Mouse (Mus musculus): ENCODE results near the gene Rhbdf1.

Gene Rhbdf1

DNA sequence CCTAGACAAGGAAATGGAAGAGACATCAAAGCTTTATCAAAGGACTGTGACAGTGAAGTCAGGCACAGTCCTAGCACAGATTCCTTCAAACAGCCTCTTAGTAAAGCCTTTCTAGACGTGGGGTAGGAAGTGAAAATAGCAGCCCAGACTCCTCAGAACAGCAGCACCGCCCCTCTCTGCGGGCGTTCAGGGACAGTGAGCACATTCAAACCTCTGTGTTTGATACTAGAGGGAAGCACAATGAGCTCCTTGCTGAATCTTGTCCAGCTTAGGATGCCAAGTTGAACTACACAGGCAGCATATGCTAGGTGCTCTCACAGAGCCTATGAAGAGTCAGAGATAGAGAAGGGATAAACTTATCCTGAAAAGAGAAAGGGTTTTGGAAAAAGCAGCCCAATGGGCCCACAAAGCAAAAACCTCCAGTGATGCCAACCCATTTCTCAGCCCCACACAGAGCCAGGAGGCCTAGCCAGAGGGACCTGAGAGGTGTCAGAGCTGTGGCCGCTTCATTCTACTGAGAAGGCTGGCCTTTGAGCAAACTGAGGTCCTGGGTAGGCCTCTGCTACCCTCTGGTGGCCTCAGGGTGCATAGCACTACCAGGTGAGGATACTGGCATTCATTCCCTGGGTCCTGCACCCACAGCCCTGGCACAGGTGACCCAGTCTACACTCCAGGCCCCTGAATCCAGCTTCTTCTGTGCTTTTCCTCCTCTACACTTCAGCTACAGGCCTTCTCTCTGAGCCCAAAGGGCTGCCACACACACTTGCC lies 16.2 kb upstream of the Rhbdf1 start:
- peak; percentile 64 for DNase-seq (ENCODE audit: low spot score)

DNA sequence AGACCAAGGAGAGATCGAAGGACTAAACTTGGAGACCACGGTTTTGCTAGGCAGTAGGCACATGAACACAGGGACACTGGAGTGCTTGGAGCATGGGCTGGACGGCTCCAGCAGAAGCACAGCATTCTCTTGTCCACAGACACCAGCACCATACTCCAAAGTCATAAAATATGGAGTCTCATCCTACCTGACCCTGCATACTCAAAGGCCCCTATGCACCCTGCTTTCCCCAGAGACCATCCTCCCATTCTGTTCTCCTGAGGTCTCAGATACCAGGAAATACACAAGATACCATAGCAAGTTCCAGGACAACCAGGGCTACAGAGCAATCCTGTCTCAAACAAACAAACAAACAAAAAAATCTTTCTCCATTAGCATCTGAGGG lies 15.3 kb upstream of the Rhbdf1 start:
- DNase-seq (ENCODE audit: low spot score) = no peak

DNA sequence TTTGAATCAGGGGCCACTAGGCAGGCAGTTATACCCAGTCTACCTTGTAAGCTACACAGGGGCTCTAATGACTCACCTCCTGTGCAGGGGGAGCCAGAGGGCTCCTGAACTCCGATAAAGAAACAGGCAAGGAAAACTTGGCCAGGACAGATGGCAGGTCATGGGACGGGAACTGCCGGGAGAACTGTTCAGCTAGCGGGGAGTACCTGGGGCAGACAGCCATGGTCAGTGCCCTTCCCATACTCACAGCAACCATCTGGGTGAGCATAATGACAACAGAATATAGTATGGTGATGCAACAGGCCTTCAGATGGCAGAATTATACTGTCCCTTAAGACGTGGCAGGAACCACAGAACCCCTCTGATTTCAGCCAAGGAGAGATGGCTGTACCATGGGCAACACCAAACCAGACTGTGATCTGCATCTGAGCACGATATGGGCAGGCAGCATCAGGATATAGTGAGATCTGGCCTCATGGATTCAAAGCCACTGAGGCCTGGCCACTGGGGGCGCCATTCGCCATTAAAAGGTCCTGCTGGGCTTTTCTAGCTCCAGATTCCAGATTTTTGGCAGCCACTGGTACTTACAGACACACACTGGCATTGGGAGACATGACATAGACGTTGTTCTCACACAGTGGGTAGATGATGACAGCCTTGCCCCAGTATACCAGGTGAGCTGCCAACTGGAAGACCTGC lies 14.8 kb upstream of the Rhbdf1 start:
- peak; percentile 60 for DNase-seq (ENCODE audit: low spot score)

DNA sequence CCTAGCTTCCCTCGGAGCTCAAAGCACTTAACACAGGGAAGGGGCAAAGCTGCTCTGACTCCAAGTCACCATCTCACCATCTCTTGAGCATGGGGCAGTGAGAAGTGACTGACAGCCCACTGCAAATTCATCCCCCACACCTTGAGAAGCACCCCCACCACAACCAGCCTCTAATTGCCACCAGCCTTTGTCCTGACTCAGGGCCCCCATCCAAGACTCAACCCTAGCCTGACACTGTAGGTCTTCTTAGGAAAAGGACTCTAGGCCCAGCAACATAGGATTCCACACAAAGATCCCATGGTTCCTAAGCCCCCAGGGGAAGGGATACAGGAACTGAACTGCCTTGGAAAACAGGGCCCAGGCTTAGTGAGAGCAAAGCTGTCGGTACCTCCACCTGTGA lies 14.0 kb upstream of the Rhbdf1 start:
- no peak for DNase-seq (ENCODE audit: low spot score)

DNA sequence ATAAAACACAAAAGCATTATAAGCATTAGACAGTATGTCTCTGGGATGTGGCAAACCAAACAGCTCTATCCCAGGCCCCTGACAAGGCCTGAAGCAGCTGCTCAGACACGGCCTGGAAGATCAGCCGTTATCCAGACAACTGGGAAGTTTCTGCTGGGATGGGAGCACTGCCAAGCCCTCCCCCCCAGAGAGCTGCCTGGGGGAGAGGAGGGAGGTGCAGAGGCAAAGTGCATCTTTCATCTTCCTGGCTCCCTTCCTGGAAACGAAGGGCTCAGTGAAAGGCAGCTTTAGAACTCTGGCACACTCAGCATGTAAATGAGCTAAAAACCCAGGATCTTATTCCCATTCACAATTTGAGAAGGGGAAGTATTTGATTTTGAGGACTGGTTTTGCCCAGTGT lies 13.5 kb upstream of the Rhbdf1 start:
- DNase-seq (ENCODE audit: low spot score) = peak; percentile 70

DNA sequence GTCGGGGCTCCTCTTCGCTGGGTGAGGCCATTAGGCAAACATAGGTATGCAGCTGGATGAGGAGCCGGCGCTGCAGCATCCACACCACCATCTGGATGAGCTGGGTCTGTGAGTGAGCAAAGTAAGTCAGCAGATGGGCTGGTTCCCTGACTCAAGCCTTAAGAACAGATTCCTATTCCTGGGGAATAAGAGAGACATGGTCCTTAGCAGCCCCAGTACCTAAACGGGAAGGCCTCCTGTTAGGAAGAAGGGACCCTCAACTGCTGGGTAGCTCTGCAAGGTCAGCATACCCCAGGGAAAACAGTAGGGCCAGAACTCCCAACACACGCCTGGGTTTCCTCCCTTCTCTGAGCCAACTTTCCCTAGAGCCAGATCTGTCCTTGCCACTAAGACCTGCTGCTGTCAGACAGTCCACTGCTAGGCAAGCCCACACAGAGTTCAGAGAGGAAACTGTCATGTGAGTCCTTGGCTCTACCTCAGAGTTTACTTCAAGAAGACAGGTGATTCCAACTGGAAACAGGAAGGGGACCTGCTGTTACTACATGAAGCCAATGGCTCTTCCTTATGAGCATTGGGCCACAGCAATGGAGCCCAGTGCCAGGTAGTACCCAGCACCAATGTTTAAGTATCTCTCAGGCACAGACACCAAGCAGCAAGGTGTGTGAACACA lies 12.9 kb upstream of the Rhbdf1 start:
- DNase-seq (ENCODE audit: low spot score) = no peak

DNA sequence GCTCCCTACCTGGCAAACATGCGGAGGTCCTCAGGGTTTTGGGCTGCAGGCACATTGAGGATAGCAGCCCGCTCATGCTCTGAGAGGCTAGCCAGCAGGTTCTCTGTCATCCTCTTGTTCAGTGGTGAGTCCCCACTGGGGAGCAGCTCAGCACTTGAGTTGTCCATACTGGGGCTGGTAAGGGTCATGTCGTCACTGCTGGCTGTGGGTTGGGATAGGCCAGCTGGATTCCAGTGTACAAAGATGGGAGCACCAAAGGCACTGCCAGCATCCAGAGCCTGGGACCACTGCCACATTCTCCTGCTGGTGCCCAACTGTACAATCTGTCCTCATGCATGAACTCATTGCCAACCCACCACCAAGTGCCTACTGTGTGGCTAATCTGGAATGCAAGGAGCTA lies 11.8 kb upstream of the Rhbdf1 start:
- no peak for DNase-seq (ENCODE audit: low spot score)

DNA sequence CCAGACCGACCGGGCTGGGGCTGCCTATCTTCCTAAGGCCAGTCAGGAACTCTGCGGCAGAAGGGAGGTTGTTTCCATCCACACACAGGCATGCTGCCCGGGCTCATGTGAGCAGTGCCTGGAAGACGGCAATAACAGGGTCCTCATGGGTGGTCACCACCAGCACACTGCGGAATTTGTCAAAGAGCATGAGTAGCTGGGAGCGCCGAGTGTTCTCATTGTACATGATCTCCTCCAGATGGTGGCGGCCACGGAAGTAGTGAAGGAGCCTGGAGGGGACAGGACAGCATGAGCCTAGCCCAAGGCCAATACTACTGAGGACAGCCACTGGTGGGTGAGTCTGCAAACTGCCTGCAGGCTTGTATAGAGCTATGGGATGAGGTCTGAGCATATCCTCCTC lies 10.7 kb upstream of the Rhbdf1 start:
- DNase-seq (ENCODE audit: low spot score) = no peak

DNA sequence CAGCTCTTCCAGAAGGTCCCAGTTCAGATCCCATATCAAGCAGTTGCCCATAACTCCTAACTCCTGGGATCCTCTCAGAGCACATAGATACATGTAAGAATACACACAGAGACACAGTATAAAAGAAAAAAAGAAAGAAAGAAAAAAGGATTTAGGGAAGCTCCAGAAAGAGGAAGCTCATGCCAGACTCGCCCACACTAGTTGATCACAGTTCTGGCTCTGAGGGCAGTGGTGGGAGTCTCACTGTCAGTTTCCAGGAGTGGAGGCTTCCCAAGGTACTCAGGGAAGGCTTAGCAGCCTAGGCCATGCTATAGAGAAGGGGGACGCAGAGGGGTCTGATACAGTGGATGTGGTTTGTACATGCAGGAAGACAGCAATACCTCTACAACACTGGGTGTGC lies 9.0 kb upstream of the Rhbdf1 start:
- no peak for DNase-seq (ENCODE audit: low spot score)

DNA sequence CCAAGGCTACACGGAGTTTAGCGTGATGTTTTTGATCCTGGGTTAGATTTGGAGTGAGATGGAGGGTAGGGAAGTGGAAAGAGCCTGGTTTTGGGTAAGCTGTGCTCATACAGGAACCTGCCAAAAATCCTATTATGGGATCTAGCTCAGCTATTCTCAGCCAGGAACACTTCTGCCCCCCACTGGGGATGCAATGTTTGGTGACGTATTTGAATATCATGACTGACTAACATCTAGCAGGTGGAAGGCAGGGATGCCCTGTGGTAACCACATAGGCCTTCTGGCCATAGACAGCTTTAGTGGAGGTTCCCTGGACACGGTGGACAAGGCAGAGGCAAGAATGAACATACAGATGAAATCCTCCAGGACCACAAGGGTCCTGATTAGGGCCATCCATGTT lies 8.1 kb upstream of the Rhbdf1 start:
- DNase-seq (ENCODE audit: low spot score) = no peak

DNA sequence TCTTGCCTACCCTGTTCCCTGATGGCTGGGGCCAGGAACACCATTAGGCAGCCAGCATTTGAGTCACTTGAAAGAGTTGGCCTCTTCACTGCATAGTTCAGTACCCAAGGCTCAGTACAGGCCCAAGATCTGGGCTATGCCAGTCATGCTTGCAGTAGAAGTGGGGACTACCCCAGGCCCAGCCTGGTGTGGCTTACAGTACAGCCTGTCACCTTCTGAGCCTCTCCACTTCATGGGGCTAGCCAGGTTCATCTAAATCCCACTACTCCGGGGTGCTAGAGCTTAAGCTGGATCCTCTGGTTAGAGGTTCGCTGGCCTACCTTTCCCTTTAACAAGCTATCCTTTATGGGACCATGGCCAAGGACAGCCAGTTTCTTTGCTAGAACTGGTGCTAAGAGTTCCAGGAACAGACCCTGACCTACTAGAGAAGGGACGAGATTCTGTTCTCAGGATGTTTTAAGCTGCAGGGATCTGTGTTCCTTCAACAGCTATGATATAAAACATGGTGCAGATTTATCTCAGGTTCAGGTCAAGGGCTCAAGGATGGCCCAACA lies 6.3 kb upstream of the Rhbdf1 start:
- no peak for DNase-seq (ENCODE audit: low spot score)

DNA sequence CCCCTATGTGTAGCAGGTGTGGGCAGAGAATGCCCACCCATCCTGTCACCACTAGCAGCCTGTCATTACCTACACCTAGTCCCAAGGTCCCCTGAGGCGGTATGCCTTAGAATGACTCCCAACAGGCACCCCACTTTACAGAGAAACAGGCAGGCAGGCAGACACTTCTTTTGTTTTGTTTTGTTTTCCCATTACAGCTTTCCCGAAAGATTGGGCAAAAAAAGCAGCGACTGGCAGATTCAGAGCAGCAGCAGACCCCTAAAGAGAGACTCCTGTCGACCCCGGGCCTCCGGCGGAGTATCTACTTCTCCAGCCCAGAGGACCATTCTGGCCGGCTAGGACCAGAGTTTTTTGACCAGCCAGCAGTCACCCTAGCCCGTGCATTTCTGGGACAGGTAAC lies 5.5 kb upstream of the Rhbdf1 start:
- no peak for DNase-seq (ENCODE audit: low spot score)

DNA sequence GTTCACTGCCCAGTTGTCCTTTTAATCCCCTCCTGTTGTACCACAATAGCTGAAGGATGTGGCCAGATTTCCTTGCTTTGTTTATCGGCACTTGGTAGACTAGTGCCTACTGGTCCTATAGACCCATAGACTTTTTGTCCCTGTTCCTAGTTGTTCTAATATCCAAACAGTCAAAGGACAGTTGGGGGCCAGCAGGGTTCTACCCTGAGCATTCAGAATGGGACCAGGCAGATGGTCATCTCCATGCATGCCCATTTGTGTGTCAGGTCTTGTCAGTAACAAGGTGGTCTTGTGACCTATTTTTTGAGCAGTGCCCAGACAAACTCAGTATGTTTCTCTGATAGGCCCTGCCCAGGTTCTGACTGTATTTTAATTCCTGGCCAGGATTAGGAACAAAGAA lies 4.9 kb upstream of the Rhbdf1 start:
- DNase-seq (ENCODE audit: low spot score) = no peak

DNA sequence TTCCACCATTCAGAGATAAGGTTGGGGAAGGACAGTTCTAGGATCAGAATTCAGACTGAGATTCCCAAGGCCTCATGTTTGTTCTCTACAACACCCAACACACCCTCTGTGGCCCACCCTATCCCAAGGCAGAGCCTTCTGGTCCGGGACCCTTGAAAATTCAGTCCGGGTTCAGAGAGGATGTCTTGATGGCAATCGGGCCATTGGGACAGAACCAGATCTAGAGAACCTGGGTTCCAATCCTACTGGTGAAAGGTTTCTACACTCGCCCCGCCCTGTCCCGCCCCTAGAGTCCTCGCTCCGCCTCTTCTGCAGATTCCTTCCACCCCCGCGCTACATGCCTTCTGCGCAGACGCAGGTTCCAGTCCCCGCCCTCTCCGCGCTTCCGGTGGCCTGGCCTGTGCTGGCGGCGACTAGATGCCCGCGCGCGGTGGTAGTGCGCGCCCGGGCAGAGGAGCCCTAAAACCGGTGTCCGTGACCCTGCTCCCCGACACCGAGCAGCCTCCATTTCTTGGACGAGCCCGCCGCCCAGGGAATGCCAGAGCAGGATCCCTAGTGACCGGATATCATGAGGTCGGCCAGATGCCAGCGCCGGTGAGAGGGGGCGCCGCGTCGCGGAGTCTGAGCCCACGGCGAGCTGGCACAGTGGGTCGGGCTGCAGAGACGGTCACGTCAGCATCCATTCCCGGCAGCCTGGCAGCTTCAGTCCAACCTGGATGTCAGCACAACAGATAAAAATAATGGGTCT lies 4.2 kb upstream of the Rhbdf1 start, which contains the start of gene Mpg:
TSS of gene Mpg (plus strand) at position 382 of the 748 bp plus-strand sequence.
- peak; percentile 81 for DNase-seq (ENCODE audit: low spot score)

DNA sequence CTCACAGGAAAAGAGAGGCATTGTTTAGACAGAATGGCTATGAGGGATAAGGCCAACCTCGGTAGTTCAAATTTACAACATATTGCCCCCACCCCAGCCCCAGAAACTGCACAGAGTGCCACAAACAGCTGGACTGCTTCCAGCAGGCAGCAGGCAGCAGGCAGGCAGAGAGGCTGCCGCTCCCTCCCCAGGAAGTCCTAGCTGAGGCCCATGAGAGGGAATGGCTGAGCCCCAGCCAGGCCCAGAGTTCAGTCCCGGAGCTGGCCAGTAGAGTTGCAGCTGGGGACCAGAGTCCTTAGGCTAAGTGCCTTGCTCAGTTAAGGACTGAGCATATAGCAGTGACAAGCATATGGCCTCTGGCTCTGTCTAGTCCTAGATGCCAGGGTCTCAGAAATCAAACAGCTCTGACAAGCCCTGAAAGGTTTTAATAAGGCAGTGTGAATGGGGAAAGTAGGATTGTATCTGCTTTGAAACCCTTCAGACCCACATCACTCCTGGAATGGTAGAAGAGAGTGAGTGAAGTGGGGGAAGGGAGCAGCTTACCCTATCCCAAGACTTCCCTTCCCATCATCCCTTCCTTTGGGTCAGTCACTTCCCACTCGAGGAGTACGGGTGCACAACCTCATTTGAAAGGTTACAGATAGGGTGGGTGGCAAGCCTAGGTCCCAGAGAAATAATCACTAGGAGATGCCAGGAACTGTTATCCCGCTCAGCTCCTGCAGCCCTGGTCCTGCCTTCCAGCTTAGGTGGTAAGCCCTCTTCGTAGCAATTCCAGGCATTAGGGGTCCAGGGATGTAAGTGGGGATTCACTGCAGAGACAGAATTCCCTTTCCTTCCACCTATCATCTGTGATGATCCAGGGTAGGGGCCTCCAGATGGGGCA lies 3.4 kb upstream of the Rhbdf1 start:
- DNase-seq (ENCODE audit: low spot score) = no peak

DNA sequence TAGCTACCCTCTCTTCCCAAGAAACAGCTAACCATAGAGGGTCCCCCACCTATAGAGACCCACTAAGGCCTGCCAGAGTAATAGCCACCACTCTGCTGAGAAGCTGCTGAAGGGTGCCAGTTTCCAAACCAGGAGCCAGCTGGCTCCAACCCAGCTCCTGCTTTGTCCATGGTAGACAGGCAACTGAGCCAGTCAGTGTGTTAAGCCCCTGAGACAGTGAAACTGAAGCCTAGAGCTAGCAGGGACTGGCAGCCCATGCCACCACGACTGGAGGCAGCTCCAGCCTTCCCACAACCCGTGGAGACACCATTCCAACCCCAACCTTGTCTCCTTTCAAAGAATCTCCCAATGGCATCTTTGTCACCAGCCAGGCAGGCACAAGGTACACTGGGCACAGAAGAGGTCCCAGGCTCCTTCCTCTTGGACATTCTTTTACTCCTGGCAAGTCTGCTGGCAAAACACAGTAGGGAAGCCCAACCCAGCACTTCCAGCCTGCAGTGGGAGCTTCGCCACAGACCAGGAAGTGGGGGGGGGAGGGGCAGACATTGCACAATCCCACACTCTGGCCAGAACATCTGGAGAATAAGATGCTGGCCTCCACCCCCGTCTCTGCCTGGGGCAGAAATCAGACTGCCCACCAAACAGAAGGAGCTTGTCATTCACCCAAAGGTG lies 2.5 kb upstream of the Rhbdf1 start:
- peak; percentile 75 for DNase-seq (ENCODE audit: low spot score)

DNA sequence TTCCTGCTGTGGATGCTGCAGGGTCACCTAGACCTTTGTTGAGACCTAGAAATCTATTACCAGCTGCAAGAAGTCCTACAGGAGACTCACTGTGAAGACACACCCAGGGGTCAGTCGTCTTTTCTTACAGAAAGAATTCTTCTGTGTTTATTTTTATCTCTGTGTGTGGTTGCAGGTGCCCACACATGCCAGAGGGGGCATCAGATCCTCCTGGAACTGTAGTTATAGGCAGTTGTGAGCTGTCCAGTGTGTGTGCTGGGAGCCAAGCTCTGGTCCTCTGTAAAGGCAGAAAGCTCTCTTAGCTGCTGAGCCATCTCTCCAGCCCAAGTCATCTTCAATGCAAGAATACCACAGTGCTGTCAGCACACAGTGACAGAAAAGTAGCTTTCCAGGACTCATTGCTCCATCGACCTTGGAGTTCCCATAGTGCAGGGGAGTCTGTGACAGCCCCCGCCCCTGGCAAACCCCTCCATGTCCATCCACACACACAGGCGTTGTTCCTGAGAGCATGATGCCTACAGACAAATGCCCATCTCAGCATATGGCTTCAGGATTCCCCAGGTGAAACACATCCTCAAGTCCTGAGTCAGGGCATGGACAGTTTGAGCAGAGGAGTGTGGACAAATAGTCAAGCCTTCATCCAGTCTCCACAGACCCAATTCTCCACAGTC lies 1.3 kb upstream of the Rhbdf1 start:
- no peak for DNase-seq (ENCODE audit: low spot score)

DNA sequence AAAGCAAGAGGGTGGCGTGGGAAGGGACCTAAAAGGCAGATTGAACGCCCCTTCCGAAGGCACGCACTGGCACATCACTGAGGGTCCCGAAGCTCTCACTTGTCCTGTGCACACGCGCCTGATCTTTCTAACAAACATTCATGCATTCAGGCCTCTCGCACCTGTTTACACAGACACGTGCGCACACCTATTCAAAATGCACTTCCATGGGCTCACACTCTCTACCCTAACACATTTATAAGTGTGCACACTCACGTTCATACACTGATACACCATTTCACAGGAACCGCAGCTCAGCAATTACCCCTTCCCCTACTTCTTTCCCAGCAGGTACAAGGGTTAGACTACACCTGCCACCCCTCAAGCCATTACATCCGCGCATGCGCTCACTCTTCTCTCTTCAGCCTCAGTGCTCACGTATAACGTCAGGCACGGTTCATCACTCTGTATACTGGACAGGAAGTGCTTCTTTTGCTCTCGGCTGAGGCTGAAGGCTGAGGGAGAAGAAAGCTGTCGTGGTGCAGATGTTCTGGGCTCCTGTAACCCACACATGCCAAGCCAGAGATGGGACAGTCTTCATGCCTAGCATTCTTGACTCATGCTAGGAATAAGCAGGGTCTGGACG lies 582 bp upstream of the Rhbdf1 start:
- DNase-seq (ENCODE audit: low spot score) = no peak

DNA sequence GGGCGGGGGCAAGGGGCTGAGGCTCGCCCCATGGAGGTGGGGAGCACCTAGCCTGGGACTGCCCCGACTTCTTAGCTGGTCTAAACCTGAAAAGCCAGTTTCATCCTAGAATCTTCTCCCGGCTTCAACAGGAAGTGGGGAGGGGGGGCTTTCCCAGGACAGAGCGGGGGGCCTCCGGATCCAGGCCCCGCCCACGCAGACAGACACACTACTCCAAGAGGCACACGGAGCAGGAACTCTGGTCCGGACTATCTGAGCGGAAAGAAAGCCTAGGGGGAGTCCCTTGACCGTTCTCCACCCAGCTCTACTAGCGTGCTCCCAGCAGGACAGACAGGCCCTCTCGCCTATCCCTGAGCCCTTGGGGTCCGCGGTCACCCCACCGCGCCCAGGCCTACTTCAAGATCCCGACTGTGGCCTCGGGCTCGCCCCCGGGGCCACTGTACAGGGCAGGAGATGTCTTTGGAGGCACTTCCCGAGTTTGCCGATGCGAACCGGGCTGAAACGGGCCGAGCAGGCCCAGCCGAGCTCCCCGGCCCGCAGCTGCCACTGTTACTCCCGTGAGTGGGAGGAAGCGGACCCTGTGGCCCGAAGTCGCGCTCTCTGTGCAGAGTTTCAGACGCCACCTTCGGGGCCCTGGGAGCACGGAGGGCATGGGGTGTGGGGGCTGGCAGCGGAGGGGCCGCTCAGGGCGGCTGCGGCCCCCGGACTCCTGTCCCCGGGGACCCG lies 712 bp downstream of the Rhbdf1 start:
- peak; percentile 43 for DNase-seq (ENCODE audit: low spot score)

Data from ovary, postnatal 14 days (tissue).